Mouse (Mus musculus): Measurements from ENCODE around the gene Retreg2. TPM values are rescaled to one million over a fixed set of nuclear protein-coding genes. Genes with fewer than 3 reads are reported as not detected.
A peak's percentile ranks its signal among the peaks of the same experiment; 100 is the strongest.

The Retreg2 gene
- polyA plus RNA-seq, 1 experiment from 2014 or later: 40.5 TPM

DNA sequence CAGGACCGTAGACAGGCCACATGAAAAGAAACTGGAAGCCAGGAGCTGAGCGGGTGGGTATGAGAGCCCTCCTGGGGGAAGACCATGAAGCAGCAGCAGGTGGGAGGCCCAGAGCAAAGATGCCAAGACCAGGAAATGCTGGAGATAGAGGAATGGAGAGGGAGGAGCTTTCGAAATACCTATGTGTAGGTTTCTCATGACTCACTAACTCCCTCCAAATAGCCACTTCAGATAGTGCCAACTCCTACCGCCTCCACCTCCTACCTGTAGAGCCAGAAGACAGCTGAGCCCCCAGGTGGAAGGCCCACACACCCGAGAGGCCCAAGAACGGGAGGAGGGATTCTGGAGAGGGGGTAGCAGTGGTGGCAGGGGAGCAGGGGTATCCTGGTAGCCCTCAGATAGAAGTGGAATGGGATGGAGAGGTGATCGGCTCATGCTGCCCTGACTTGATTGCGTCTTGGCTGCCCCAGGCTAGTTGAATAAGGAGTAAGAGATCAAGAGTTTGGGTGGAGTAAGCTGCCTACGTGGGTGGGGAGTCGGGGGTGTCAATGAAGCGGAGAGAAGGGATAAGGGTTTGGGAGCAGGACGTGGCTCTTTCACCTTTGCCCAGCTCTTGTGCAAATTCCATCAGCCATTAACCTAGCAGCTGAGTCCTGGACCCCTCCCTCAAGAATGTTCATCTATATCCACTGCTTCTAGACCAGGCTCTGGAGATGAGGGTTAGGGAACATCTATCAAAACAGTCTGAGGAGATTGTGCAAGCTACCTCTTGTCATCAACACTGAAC, 9.0 kb upstream of the Retreg2 start, which contains the start of gene Slc23a3:
Gene Slc23a3 (minus strand): TSS at position 470 of the 787 bp plus-strand sequence.
- Histone ChIP-seq H3K9me3 (ENCODE audit: low read length) (no peaks in the 10 kb centered on the region), H3K4me3 (ENCODE audit: low read depth, low read length) (no peak within 1 kb of the TSS), H3K27ac (ENCODE audit: low read length) (no peak within 1 kb of the TSS), H3K4me2 (replicated peaks; ENCODE audit: low read depth, low read length) (peak within 1 kb of the TSS; percentile 14; the same call in 1 of the 2 replicates), H3K9ac (replicated peaks; ENCODE audit: low read depth) (no peak within 1 kb of the TSS), H3K36me3 (ENCODE audit: insufficient read depth, low read length) (peaks cover 24% of the 10 kb centered on the region), H3K27me3 (replicated peaks; ENCODE audit: insufficient read depth, low read length) (no peaks in the 10 kb centered on the region), H3K4me1 (ENCODE audit: insufficient read depth, low read depth, low read length) (no peaks in the 10 kb centered on the region)
- 45% methylated on average over 12 of the region's 12 CpGs for WGBS
- ATAC-seq (peak; percentile 62), DNase-seq (ENCODE audit: low spot score) (peak; percentile 57)
- TF ChIP-seq CTCF (IDR thresholded peaks at IDR 0.05): no peak
- no peak for TF ChIP-seq EP300 (IDR thresholded peaks at IDR 0.05)

DNA sequence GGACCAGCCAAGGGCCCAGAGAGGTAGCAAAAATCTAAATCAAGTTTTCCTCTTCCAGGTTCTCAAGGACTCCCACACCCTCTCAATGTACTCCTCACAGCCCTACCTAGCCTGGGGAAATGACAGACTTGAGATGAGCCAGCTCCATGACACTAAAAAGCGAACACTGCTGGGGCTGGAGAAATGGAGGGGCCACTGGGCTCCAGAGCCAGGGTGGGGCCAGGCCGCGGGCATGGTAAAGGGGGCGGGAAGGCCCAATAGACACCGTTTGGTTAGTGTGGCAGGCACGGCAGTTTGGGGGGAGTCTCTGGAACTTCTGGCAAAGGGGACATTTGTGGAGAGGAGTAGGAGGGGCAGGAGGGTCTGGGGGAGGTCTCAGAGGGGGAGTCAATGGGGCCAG, 6.3 kb upstream of the Retreg2 start:
- TF ChIP-seq EP300 (IDR thresholded peaks at IDR 0.05) (no peak), CTCF (IDR thresholded peaks at IDR 0.05) (no peak)
- DNase-seq (ENCODE audit: low spot score): no peak
- no peak overlapping the region for H3K4me2 ChIP-seq (replicated peaks; ENCODE audit: low read depth, low read length)
- WGBS: 73% methylated on average over 6 of the region's 6 CpGs
- H3K9me3 ChIP-seq (ENCODE audit: low read length): no peaks in the 10 kb centered on the region
- H3K4me3 ChIP-seq (ENCODE audit: low read depth, low read length): no peak overlapping the region
- peaks cover 24% of the 10 kb centered on the region for H3K36me3 ChIP-seq (ENCODE audit: insufficient read depth, low read length)
- no peak for ATAC-seq
- H3K27ac ChIP-seq (ENCODE audit: low read length): no peak overlapping the region
- H3K9ac ChIP-seq (replicated peaks; ENCODE audit: low read depth): no peak overlapping the region
- H3K4me1 ChIP-seq (ENCODE audit: insufficient read depth, low read depth, low read length): no peaks in the 10 kb centered on the region; the same call in 1 of the 2 replicates
- H3K27me3 ChIP-seq (replicated peaks; ENCODE audit: insufficient read depth, low read length): no peaks in the 10 kb centered on the region

DNA sequence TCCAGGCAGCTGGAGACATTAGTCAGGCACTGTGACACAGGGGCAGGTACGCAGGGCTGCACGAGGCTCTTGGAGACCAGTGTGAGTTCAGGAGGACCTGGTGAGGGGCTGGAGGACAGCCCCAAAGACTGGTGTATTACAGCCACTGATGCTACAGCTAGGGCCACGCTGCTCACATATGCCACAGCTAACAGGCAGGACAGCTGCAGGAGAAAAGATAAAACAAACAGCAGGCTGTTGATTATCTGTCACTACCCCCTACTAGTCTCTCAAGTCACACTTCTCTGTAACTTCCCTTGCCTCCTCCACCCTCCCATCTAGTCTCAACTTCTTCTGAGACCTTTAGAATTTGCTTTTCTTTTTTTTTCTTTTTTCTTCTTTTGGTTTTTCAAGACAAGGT, 5.8 kb upstream of the Retreg2 start:
- H3K9ac ChIP-seq (replicated peaks; ENCODE audit: low read depth): no peak overlapping the region
- H3K36me3 ChIP-seq (ENCODE audit: insufficient read depth, low read length): peaks cover 24% of the 10 kb centered on the region
- H3K9me3 ChIP-seq (ENCODE audit: low read length): no peaks in the 10 kb centered on the region
- H3K4me2 ChIP-seq (replicated peaks; ENCODE audit: low read depth, low read length): no peak overlapping the region
- DNase-seq (ENCODE audit: low spot score): no peak
- no peak for ATAC-seq
- H3K4me1 ChIP-seq (ENCODE audit: insufficient read depth, low read depth, low read length): no peaks in the 10 kb centered on the region; the same call in 1 of the 2 replicates
- no peak overlapping the region for H3K27ac ChIP-seq (ENCODE audit: low read length)
- no peaks in the 10 kb centered on the region for H3K27me3 ChIP-seq (replicated peaks; ENCODE audit: insufficient read depth, low read length)
- no peak overlapping the region for H3K4me3 ChIP-seq (ENCODE audit: low read depth, low read length)
- 49% methylated on average over 3 of the region's 3 CpGs for WGBS
- no peak for TF ChIP-seq EP300 (IDR thresholded peaks at IDR 0.05)
- TF ChIP-seq CTCF (IDR thresholded peaks at IDR 0.05): no peak

DNA sequence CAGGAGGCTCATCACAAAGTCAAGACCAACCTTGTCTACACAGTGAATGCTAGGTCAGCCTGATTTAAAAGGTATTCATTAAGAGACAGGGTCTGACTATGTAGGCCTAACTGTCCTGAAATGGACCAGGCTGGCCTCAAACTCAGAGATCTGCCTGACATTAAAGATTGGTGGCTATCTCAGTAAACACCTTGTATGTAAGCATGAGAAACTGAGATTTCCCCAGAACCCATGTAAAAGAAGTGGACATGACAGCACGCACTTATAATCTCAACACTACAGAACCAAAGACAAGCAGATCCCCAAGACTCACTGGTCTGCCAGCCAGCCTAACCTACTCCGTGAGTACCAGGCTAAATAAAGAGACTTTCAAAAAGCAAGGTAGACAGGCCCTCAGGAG, 4.1 kb upstream of the Retreg2 start:
- TF ChIP-seq EP300 (IDR thresholded peaks at IDR 0.05) (no peak), CTCF (IDR thresholded peaks at IDR 0.05) (no peak)
- H3K27me3 ChIP-seq (replicated peaks; ENCODE audit: insufficient read depth, low read length): no peaks in the 10 kb centered on the region
- no peak overlapping the region for H3K27ac ChIP-seq (ENCODE audit: low read length)
- no peaks in the 10 kb centered on the region for H3K9me3 ChIP-seq (ENCODE audit: low read length)
- H3K36me3 ChIP-seq (ENCODE audit: insufficient read depth, low read length): peaks cover 24% of the 10 kb centered on the region
- no peak for ATAC-seq
- H3K4me1 ChIP-seq (ENCODE audit: insufficient read depth, low read depth, low read length): peaks cover 4% of the 10 kb centered on the region; the same call in 1 of the 2 replicates
- WGBS: 93% methylated on average over 2 of the region's 2 CpGs
- no peak overlapping the region for H3K4me2 ChIP-seq (replicated peaks; ENCODE audit: low read depth, low read length)
- DNase-seq (ENCODE audit: low spot score): no peak
- H3K4me3 ChIP-seq (ENCODE audit: low read depth, low read length): no peak overlapping the region
- no peak overlapping the region for H3K9ac ChIP-seq (replicated peaks; ENCODE audit: low read depth)

DNA sequence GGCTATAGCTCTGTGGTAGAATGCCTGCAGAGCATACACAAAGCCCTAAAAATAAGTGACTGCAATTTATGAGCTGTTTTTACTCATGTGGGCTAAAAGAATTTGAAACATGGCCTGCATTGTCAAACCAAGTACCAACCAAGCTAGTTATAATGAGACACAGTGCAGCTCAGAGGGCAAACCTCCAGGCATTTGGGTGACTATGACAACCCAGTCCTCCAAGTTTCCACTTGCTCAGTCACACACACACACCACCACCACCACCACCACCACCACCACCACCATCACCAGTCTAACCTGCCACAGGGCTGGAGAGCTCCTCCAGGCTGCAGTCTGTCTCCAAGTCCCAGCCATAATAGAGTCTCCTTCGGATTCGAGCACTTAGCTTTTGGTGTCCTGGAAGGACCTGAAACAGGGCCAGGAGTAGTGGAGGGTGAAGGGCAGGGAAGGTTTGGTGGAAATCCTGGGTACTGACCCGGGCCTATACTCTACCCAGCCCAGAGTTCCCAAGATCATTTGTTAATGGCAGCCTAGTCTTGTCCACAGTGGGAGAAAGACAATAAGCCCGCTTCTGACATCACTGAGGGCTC, 1.9 kb upstream of the Retreg2 start:
- DNase-seq (ENCODE audit: low spot score) (peak; percentile 38), ATAC-seq (no peak)
- no peaks in the 10 kb centered on the region for H3K27me3 ChIP-seq (replicated peaks; ENCODE audit: insufficient read depth, low read length)
- WGBS: 45% methylated on average over 4 of the region's 4 CpGs
- H3K4me2 ChIP-seq (replicated peaks; ENCODE audit: low read depth, low read length): peak overlapping the region; percentile 89
- H3K9ac ChIP-seq (replicated peaks; ENCODE audit: low read depth): peak overlapping the region; percentile 77
- H3K4me3 ChIP-seq (ENCODE audit: low read depth, low read length): peak overlapping the region; percentile 81
- peak overlapping the region; percentile 98 for H3K27ac ChIP-seq (ENCODE audit: low read length)
- no peak for TF ChIP-seq CTCF (IDR thresholded peaks at IDR 0.05)
- no peak for TF ChIP-seq EP300 (IDR thresholded peaks at IDR 0.05)
- H3K4me1 ChIP-seq (ENCODE audit: insufficient read depth, low read depth, low read length): peaks cover 4% of the 10 kb centered on the region; the same call in 1 of the 2 replicates
- H3K36me3 ChIP-seq (ENCODE audit: insufficient read depth, low read length): peaks cover 24% of the 10 kb centered on the region
- no peaks in the 10 kb centered on the region for H3K9me3 ChIP-seq (ENCODE audit: low read length)

DNA sequence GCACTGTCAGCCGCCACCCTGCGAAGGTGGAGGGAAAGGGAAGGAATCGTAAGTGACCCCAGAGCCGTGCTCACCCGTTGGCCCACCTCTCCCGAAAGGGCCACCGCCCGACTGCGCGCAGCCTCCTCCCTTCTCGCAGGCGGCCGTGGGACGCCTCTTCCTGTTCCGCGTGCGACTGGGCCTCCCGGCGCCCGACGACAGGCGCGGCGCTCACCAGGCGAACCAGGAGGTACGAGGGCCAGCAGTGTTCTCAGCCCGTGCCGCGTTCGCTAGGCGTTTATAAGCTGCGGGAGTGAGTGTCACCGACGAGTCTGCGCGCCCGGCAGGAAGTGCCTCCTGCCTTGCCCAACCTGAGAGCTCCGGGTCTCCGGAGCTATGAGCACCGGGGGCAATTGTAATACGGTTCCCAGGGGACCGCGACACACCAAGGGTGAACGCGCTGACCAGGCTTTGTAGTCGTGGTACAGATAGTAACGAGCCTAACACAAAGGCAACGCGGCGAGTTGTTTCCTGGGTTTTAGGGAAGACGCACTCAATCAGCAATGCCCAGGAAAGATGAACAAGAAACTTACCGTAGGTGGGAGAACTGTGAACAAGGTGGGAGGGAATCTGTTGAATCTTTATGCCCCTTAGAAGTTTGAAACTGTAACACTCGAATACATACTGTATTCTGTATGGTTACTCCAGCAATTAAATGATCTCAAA, 940 bp upstream of the Retreg2 start:
- H3K9me3 ChIP-seq (ENCODE audit: low read length): no peaks in the 10 kb centered on the region
- H3K4me2 ChIP-seq (replicated peaks; ENCODE audit: low read depth, low read length): peak overlapping the region; percentile 89
- TF ChIP-seq EP300 (IDR thresholded peaks at IDR 0.05) (no peak), CTCF (IDR thresholded peaks at IDR 0.05) (no peak)
- DNase-seq (ENCODE audit: low spot score) (peak; percentile 81), ATAC-seq (peak; percentile 53)
- no peaks in the 10 kb centered on the region for H3K27me3 ChIP-seq (replicated peaks; ENCODE audit: insufficient read depth, low read length)
- WGBS: 0% methylated on average over 53 of the region's 53 CpGs
- peak overlapping the region; percentile 81 for H3K4me3 ChIP-seq (ENCODE audit: low read depth, low read length)
- H3K9ac ChIP-seq (replicated peaks; ENCODE audit: low read depth): peak overlapping the region; percentile 77
- peak overlapping the region; percentile 98 for H3K27ac ChIP-seq (ENCODE audit: low read length)
- H3K36me3 ChIP-seq (ENCODE audit: insufficient read depth, low read length): peaks cover 20% of the 10 kb centered on the region
- H3K4me1 ChIP-seq (ENCODE audit: insufficient read depth, low read depth, low read length): peaks cover 4% of the 10 kb centered on the region; the same call in 1 of the 2 replicates

Data from lung, postnatal 0 days (tissue).